Mouse (Mus musculus): ENCODE results near the gene Actl10.

Actl10 gene

DNA sequence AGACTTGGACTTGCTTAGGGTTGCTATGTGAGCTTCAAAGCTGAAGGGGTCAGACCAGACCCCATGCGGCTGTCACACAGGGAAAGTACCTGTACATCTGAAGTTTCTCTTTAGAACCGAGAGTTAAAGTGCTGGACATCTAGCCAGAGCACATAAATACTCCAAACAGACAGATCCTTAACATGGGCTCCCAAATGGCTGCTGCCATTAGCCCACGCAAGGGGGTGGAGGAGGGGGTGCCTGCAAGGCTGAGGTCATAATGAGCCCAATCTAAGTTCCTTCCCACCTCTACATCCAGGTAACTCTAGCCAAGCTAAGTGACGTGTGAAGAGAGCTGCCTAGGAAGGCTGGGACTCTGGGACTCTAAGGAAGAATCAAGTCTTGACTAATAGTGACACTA lies at the start of gene Actl10:
Actl10 (plus strand) TSS at position 301 of the 400 bp plus-strand sequence.
- no peak for DNase-seq (ENCODE audit: extremely low read depth, low read depth)

DNA sequence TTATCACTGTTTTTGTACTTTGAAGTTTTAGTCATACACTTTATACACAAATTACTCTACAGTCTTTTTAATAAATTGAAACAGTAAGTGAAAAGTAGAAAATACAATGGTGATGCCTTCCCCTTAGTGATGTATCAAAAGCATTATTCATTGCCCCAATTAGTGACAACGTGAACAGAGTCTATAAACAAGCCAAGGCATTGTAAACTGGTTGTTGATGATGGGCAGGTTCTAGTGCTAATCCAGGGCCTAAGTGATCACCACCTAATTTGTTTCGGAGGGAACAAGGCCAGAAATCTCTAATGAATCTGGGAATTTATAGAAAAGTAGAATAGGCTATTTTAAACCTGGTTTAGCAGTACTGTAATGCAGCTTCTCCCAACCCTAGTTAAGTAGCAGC lies 44.5 kb upstream of the Actl10 start:
- DNase-seq (ENCODE audit: extremely low read depth, low read depth) = no peak

DNA sequence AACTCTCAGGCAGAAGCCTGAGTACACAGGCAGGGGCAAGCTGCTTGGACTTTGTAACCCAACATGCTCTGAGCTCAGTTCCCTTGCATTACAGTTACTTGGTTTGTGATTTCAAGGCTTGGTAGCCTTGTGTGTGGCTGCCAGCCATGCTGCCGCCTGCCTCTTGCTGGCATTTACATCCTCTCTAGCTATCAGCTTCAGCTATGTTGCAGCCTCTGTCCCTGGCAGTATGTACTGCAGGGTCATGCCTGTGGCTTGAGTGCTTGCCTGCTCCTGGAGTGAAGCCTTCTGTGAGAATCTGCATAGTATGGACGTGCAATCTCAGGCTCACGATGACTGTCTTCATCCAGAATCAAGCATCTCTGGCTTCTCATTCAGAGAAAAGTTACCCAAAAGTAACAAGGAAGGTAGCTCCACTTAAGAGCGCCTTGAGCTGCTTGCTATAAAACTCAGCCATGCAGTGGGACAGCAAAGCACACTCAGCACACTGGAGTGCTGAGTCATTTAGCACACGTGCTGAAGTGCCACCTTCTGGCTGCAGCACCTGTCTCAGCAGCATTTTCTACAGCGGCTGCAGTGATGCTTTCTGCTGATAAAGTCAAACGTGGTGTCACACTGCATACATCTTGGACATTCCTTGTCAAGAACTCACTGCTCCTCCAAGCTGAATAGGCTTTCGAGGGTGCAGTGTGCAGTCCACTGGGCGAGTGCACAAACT lies 43.9 kb upstream of the Actl10 start:
- DNase-seq (ENCODE audit: extremely low read depth, low read depth) = no peak

DNA sequence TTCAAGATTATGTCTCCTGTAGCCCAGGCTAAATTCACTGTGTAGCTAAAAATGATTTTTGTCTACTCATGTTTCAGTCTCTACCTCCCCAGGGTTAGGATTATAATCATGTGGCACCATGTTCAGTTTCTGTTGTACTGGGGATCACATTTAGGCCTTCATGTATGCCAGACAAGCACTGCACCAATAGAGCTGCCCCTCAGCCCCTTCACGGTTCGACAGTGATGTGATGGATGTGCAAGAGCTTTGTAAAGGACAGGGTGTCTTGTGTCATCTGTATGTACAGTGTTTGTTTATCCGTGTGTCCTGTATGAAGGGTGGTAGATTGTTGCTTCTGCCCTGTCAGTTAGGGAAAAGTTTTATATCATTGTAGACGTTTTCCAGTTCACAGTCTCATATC lies 43.1 kb upstream of the Actl10 start:
- no peak for DNase-seq (ENCODE audit: extremely low read depth, low read depth)

DNA sequence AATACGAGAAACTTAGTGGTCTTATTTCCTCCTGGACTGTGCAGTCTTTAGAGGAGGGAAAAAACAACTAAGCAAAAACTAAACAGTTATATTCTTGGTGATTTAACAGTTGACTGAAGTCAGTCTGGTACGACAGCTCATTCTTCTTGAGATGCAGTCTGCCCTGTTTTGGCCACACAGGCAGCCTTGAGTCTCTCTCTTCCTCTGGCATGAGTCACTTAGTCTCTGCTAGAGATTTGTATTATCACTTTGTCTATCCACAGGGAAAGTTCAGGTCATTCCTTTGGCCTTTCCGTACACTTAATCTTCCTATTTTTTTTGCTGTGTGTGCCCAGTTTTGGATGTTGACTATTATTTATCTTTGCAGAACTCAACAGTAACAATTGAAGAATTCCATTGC lies 41.4 kb upstream of the Actl10 start:
- no peak for DNase-seq (ENCODE audit: extremely low read depth, low read depth)

DNA sequence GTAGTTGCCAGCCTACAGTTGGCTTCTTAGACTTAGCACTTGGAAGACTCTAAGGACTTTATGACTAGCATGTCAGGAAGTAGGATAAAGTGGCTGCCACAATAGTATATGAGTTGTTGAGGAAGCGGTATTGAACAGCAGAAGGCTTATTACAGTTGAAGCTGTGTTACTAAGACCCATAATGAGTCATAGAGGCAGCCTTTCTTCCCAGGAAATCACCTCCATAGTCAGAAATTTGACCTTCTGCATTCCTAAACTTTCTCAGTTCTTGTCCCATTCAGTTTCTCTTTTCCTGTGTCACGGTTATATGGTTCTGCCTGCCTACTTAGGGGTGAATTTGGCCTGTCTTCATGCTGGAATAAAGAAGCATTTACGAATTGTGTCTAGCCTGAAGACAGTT lies 34.6 kb upstream of the Actl10 start:
- no peak for DNase-seq (ENCODE audit: extremely low read depth, low read depth)

DNA sequence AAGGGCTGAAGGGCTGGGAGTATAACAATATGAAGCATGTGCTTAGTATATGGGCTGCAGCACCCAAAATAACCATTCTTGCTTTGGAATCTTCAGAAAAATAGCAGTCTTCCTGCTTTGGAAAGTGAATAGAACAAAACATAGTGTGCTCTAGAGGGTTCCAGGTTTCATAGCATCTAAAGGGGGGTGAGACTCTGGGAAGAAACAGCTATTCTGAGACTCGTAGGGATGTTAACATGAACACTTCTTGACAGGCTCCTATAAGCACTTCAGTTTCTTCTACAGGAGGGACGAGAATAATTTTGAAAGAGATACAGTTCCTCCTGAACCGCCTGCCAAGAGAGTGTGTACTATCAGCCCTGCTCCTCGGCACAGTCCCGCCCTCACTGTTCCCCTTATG lies 34.2 kb upstream of the Actl10 start:
- no peak for DNase-seq (ENCODE audit: extremely low read depth, low read depth)

DNA sequence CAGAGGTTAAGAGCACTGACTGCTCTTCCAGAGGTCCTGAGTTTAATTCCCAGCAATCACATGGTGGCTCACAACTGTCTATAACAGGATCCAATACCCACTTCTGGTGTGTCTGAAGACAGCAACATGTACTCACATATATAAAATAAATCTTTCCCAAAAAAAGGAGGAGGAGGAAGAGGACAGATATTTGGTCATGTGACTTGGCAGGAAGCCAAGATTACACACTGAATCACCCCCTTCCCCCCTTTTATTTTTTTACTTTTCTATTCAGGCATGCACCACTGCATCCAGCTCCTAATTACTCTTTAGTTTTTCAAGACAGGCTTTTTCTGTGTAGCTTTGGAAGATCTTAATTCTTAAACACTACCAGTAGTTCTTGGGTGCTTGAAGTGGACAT lies 30.1 kb upstream of the Actl10 start:
- DNase-seq (ENCODE audit: extremely low read depth, low read depth) = no peak

DNA sequence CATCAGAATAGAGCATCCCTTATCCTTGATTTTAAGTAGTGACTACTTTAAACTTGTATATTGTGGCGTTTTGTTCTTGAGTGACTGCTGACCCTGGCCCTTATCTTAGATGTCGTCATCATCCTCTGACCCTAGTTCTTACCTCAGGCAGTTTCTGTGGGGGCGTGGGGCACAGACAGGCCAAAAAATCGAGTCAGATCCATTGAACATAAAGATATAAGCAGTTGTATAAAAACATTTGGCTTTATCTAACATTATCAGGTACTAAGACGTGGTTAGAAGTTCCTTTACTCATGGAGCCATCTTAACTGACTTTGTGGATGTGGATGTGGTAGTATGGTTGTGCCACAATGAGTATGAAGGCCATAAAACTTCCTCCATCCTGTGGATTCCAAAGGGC lies 29.2 kb upstream of the Actl10 start:
- no peak for DNase-seq (ENCODE audit: extremely low read depth, low read depth)

DNA sequence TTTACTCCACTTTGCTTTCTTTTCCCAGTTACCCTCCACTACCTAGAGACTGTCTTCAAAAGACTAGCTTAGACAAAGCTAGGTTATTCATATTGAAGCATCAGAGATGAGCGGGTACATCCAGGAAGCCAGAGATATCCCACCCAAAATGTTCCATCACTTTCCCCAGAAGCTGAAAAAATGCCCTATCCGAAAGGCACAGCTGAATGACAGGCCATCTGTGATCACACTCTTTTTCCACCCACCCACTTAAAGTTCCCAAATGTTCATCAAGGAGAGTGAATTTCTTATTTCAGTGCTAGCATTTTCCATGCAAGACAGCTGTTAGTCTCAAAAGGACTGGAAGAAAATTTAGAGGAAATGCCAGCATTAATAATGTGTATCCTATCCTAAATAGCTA lies 26.3 kb upstream of the Actl10 start:
- no peak for DNase-seq (ENCODE audit: extremely low read depth, low read depth)

DNA sequence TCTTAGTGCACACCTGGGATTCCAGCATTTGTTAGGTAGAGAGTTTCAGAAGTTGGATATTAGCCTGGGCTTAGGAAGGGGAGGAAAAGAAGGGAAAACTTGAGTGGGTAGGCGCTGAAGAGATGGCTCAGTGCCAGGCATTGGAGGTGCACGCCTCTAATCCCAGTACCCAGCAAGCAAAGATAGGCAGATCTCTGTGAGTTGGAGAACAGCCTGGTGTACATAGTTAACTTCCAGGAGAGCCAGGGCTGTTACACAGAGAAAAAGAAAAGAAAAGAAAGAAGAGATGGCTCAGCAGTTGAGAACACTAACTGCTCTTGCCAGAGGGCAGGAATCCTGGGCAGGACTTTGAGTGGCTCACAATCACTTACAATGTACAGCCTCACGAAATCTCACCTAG lies 25.0 kb upstream of the Actl10 start:
- DNase-seq (ENCODE audit: extremely low read depth, low read depth) = no peak

DNA sequence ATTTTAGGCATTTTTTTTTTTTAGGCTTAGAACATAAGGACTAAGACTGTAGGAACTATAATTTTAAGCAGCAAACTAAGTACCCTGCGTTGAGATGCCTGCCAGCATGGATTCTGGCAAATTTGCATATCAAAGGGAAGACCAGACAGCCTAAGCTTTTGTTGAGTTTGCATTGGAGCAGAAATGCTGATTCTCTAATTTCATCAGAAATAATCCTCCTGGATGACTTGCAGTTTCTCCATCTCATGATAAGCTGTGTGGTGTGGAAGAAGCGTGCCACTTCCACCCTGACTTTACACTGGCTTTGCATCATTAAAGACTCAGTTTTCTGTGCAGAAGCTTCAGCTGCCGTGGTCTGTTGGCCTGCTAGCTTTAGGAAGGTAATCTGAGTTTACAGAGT lies 18.7 kb upstream of the Actl10 start:
- DNase-seq (ENCODE audit: extremely low read depth, low read depth) = no peak

DNA sequence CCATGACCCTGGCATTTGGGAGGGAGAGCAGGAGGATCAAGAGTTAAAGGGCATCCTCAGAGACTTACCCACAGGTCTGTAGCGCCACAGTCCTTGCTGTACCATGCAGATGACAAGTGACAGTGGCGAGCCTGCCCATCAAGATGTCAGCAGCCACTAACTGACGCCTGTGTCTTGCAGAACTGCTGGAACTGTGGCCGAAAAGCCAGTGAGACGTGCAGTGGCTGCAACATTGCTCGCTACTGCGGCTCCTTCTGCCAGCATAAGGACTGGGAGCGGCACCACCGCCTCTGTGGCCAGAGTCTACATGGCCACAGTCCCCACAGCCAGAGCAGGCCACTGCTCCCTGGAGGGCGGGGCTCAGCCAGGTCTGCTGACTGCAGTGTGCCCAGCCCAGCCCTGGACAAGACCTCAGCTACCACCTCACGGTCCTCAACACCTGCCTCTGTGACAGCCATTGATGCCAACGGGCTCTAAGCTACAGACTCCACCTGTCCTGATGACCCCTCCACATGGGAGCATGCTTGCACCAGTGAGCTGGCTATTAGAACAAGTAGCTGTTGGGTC lies 16.8 kb upstream of the Actl10 start:
- DNase-seq (ENCODE audit: extremely low read depth, low read depth) = no peak

DNA sequence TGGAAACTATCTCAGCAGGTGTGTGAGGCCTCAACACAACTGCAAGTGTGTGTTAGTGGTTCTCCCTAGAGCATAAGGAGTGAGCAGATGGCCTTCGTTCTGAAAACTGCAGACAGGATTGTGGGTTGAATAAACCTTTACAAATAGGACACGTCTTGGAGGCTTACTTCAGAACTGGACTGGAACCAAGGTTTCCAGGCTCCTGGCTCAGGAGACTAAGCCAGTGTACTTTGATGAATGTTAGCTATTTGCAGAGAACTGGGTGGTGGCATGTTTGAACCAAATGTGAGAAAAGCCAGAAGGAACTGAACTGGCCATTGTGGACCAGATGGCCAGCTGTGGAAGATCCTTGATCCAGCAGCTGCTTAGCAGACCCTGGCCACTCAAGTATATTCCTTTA lies 13.3 kb upstream of the Actl10 start:
- no peak for DNase-seq (ENCODE audit: extremely low read depth, low read depth)

DNA sequence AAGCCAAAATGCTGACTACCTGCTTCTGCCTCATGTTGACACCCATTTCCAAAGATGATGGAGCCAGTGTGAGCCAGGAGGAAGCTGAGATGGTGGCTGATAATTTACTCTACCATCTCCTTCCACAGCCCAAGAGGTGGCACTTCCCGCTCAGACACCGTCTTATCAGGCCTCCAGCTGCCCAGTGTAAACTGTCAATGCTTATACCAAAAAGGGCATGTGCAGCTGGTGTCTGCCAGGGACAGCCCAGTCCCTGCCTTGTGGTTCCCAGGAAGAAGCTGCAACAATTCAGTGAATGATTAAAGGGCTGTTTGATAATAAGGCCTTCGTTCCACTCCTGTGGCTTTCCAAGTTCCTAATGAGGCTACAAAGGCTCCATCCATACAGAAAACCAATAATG lies 12.9 kb upstream of the Actl10 start:
- DNase-seq (ENCODE audit: extremely low read depth, low read depth) = no peak

DNA sequence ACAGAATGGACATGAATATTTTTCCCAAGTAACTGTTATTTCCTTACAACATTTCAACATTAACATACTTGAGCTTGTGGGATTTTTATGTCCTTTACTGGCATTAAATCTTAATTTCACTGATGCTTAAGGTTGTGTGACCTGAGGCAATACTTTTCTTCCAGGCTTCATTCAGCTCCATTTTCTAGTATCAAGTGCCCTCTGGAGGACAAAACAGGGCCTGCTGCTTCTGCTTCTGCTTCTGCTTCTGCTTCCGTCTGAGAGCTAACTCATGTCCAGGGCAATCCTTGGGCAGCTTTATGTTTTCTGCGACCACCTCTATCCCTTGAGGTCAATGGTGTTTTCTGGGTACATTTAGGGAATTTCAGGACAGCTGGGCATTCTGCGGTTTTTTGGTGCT lies 11.9 kb upstream of the Actl10 start:
- DNase-seq (ENCODE audit: extremely low read depth, low read depth) = no peak

DNA sequence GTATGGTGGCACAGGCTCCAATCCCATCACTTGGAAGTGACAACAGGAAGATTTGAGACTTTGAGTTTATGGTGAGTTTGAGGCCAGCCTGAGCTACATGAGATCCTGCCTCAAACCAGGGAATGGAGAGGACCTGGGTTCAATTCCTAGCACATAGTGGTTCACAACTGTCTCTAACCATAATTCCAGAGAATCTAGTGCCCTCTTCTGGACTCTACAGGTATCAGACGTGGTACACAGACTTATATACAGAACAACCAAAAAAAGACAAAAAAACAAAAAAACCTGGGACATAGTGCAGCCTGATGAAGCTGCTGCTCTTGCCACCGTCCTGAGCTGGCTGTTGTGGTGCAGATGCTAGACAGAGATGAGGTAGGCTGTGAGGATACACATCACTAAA lies 9.9 kb upstream of the Actl10 start:
- DNase-seq (ENCODE audit: extremely low read depth, low read depth) = no peak

DNA sequence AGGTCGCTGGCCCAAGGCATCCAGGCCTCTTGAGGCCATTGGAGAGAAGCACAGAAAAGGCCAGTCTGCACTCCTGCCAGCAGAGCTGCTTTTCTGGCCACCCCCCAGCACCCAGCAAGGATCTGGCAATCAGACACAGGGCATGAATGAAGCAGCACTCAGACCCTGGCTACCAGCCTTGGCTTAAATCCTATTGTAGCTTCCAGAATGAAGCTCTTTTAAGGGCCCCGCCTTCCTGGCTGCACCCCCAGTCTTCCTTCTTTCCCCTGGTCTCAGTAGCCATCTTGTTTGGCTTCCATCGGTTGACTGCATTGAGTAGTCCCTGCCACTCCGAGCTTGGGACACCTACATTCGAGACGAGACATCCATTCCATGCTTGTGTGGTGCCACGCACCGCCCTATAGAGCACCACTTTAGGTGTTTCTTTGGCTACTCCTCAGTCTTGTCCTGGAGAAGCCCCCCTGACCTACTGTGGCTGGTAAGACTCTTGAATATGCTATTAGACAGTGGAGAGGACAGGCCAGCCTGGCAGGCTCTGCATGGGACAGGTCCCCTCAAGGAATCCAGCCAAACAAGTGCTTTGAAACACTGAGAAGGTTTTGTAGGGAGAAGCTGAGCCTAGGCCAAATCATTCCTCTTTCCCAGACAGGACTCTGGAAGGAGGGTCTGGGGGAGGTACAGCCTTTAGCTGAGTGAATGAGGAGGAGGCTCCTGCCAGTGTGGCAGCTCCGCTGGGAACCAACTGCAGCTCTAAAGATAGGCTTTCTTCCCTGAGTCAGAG lies 7.8 kb upstream of the Actl10 start:
- no peak for DNase-seq (ENCODE audit: extremely low read depth, low read depth)

DNA sequence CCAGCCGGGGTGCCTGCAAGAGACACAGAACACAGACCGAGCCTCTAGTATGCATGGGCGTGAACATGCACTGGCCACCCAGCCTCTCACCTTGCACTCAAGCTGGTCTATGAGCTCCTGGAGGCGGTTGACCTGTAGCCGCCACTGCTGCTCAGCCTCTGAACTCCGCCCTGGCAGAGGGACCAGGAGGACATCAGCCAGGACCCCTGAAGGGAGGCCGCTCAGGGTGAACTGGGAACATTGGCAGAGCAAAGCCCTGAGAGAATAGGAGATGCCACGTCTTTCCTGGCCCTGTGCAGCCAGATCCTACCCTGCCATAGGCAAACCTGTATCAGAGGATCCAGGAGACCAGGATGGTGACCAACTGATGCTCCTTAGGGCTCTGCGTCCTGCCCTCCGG lies 4.9 kb upstream of the Actl10 start, which contains the start of gene 1700003F12Rik:
1700003F12Rik (plus strand) TSS at position 375 of the 400 bp plus-strand sequence.
- no peak for DNase-seq (ENCODE audit: extremely low read depth, low read depth)

DNA sequence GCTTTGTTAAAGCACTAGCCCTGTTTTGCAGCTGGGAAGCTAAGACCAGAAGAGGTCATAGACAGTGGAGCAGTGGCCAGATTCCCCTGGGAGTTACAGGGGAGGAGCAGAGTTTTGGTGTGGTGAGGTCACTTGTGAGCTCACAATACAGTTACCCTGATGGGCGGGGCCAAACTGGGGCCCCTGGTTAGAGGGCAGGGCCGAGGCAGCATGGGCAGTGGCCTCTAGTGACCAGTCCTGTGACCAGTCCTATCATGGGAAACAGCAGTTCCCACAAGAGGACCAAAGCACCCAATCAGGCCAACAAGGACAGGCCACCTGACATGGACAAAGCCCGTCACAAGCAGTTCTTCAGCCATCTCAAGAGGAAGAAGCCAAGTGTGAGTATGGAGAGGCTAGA lies 2.9 kb upstream of the Actl10 start:
- no peak for DNase-seq (ENCODE audit: extremely low read depth, low read depth)

DNA sequence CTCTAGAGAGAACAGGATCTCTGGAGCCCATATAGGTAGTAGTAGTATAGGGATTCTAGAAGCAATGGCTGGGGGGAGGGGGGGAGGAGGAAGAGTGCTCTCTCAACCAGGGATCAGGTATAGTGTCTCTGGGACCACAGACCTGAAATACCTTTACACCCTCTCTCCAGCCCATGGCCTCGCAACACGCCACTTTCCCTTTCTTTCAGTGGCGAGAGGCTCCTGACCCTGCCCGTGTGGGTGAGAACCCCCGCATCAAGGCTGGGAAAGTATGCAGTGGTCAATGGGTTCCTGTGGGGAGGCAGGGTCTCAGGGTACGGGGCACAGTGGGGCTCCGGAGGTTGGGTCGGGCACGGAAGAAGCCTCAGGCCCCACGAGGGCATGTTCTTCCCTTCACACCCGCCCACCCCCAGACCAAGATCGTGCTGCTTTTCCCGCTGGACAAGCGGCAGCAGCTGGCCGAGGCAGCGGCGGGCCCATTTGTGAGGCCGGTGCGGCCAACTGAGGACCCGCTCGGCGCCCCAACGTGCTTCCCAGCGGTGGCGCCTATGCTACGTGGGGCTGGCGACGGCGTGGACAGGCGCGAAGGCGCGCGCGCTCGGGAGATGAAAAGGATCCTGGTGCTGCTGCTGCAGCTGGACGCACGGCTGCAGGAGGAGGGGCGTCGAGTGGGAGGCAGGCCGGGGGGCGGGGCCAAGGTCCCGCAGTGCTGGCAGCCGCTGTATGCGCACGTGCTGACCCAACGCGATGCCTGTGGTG lies 2.3 kb upstream of the Actl10 start:
- DNase-seq (ENCODE audit: extremely low read depth, low read depth) = no peak

DNA sequence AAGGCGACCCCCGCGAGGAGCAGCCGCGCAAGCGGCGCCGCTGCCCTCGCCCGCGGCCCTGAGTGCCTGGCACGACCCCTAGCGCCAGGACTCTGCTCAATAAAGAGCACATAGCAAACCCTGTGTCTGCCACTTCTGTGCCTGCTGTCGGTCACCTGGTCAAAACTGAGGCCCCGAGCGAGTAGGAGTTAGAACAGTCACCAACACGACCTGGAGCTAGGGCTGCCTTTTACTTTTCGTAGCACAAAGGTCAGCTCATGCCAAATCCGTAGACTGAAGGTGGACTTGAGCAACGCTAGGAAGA lies 1.7 kb upstream of the Actl10 start:
- no peak for DNase-seq (ENCODE audit: extremely low read depth, low read depth)
